Comparison of ENCODE assay signal across 13 mouse cellular contexts in genomic region chr4:118527335-118527681, GRCm38 (mm10). TPM values are rescaled to one million over a fixed set of nuclear protein-coding genes. Genes with fewer than 3 reads are reported as not detected.
DNase-seq lines count a peak whose midpoint lies in the region; ATAC-seq and TF ChIP-seq lines count a peak whose summit lies in the region.
"Had no signal": no experiment of that assay in that cellular context is flagged by ENCODE, and none has a peak within 500 bp of the region (broad histone marks: within the 10 kb centered on the region; RNA-seq: fewer than 3 reads in every experiment).

No protein-coding gene starts in this region.

- no peaks in the 10 kb centered on the region for H3K9me3 ChIP-seq in kidney, embryonic 16.5 days (ENCODE audit: low read length)
- H3K9me3 ChIP-seq in E14TG2a.4 (ENCODE audit: low read length) = no peaks in the 10 kb centered on the region
- H3K9me3 ChIP-seq in embryonic facial prominence, embryonic 12.5 days = no peaks in the 10 kb centered on the region
- H3K9me3 ChIP-seq in liver, embryonic 14.5 days (ENCODE audit: control insufficient read depth, low read length) = no peaks in the 10 kb centered on the region
- no peaks in the 10 kb centered on the region for H3K9me3 ChIP-seq in midbrain, embryonic 11.5 days (ENCODE audit: control insufficient read depth, low read length)
- H3K9me3 ChIP-seq: neural tube, embryonic 12.5 days had no signal

- WGBS in kidney, embryonic 16.5 days = 38% methylated on average over 5 of the region's 5 CpGs
- WGBS in embryonic facial prominence, embryonic 12.5 days = 41% methylated on average over 5 of the region's 5 CpGs
- WGBS in liver, embryonic 14.5 days (ENCODE audit: insufficient replicate concordance) = 61% methylated on average over 5 of the region's 5 CpGs
- 33% methylated on average over 5 of the region's 5 CpGs for WGBS in midbrain, embryonic 11.5 days

- H3K27ac ChIP-seq in kidney, embryonic 16.5 days (ENCODE audit: low read length) = peak overlapping the region; percentile 83
- no peak overlapping the region for H3K27ac ChIP-seq in embryonic facial prominence, embryonic 12.5 days
- no peak overlapping the region for H3K27ac ChIP-seq in liver, embryonic 14.5 days
- no peak overlapping the region for H3K27ac ChIP-seq in midbrain, embryonic 11.5 days (ENCODE audit: low read depth, low read length)
- H3K27ac ChIP-seq: neural tube, embryonic 12.5 days had no signal

- no peak for DNase-seq in kidney, adult 9 months
- DNase-seq in liver, embryonic 14.5 days (ENCODE audit: low read depth in 3 of 3, low spot score in 3 of 3) = no peak
- no peak for DNase-seq in adipocyte (ENCODE audit: low spot score)
- DNase-seq in midbrain, embryonic 11.5 days (ENCODE audit: low spot score, missing footprints) = no peak
- DNase-seq: cerebellum, adult 18-20 months; heart, postnatal 36 days; midbrain, embryonic 14.5 days had no signal

- no peak for TF ChIP-seq EP300 in liver, embryonic 14.5 days (IDR thresholded peaks at IDR 0.05; ENCODE audit: low read depth)

- peak overlapping the region; percentile 48 for H3K9ac ChIP-seq in kidney, embryonic 16.5 days (replicated peaks; ENCODE audit: low read length)
- H3K9ac ChIP-seq in embryonic facial prominence, embryonic 12.5 days = no peak overlapping the region
- no peak overlapping the region for H3K9ac ChIP-seq in liver, embryonic 14.5 days (replicated peaks)
- no peak overlapping the region for H3K9ac ChIP-seq in midbrain, embryonic 11.5 days (ENCODE audit: low read length)
- H3K9ac ChIP-seq: neural tube, embryonic 12.5 days had no signal

- TF ChIP-seq CTCF in E14TG2a.4 (conservative IDR thresholded peaks at IDR 0.05; ENCODE audit: low read length) = no peak
- TF ChIP-seq CTCF in liver, embryonic 14.5 days (IDR thresholded peaks at IDR 0.05; ENCODE audit: low read depth) = no peak

- H3K4me1 ChIP-seq in kidney, embryonic 16.5 days (ENCODE audit: insufficient read depth, low read length) = peaks cover 14% of the 10 kb centered on the region
- H3K4me1 ChIP-seq in E14TG2a.4 (replicated peaks; ENCODE audit: low read depth, low read length) = peaks cover 57% of the 10 kb centered on the region
- H3K4me1 ChIP-seq in embryonic facial prominence, embryonic 12.5 days = no peaks in the 10 kb centered on the region
- peaks cover 0 to 4% of the 10 kb centered on the region in 2 experiments; a peak in 2 of 4 replicates for H3K4me1 ChIP-seq in liver, embryonic 14.5 days (replicated peaks; ENCODE audit: control insufficient read depth in 2 of 2, insufficient read depth in 2 of 2, low read length in 1 of 2)
- peaks cover 5% of the 10 kb centered on the region; the same call in 1 of the 2 replicates for H3K4me1 ChIP-seq in midbrain, embryonic 11.5 days (ENCODE audit: control insufficient read depth, insufficient read depth, low read length)
- H3K4me1 ChIP-seq: neural tube, embryonic 12.5 days had no signal

- H3K4me3 ChIP-seq in kidney, embryonic 16.5 days (ENCODE audit: low read length) = peak overlapping the region; percentile 37
- peak overlapping the region; percentile 57 for H3K4me3 ChIP-seq in E14TG2a.4 (replicated peaks; ENCODE audit: low read length)
- H3K4me3 ChIP-seq in embryonic facial prominence, embryonic 12.5 days = no peak overlapping the region
- H3K4me3 ChIP-seq in liver, embryonic 14.5 days (ENCODE audit: insufficient read depth in 1 of 2, low read depth in 2 of 2, low read length in 2 of 2) = peak overlapping the region in 1 of 2 experiments; percentile 10; a peak in 1 of 4 replicates
- no peak overlapping the region for H3K4me3 ChIP-seq in midbrain, embryonic 11.5 days (ENCODE audit: low read depth, low read length)
- H3K4me3 ChIP-seq: neural tube, embryonic 12.5 days had no signal

- H3K27me3 ChIP-seq in kidney, embryonic 16.5 days (ENCODE audit: insufficient read depth, low read length) = no peaks in the 10 kb centered on the region
- peaks cover 6% of the 10 kb centered on the region; the same call in 1 of the 2 replicates for H3K27me3 ChIP-seq in E14TG2a.4 (ENCODE audit: insufficient read depth, low read length)
- H3K27me3 ChIP-seq in embryonic facial prominence, embryonic 12.5 days = no peaks in the 10 kb centered on the region
- H3K27me3 ChIP-seq in liver, embryonic 14.5 days (ENCODE audit: control insufficient read depth, insufficient read depth, low read length) = no peaks in the 10 kb centered on the region
- no peaks in the 10 kb centered on the region; the same call in 1 of the 2 replicates for H3K27me3 ChIP-seq in midbrain, embryonic 11.5 days (ENCODE audit: control insufficient read depth, insufficient read depth, low read length)
- H3K27me3 ChIP-seq: neural tube, embryonic 12.5 days had no signal

- 0 out of 2 replicates have a peak, but pooled peaks have one; percentile 8 for ATAC-seq in kidney, embryonic 16.5 days (ENCODE audit: low FRiP score, low TSS enrichment)
- ATAC-seq in embryonic facial prominence, embryonic 12.5 days (ENCODE audit: insufficient number of reproducible peaks, insufficient read depth, low FRiP score, low TSS enrichment) = no peak
- ATAC-seq in liver, embryonic 14.5 days (ENCODE audit: insufficient read depth) = no peak; the same call in 1 of the 2 replicates
- no peak for ATAC-seq in midbrain, embryonic 11.5 days (ENCODE audit: low FRiP score)
- ATAC-seq: CD4-positive, CD25-positive, alpha-beta regulatory T cell, adult 4 months had no signal

- H3K36me3 ChIP-seq in kidney, embryonic 16.5 days (ENCODE audit: insufficient read depth, low read length) = no peaks in the 10 kb centered on the region
- no peaks in the 10 kb centered on the region for H3K36me3 ChIP-seq in E14TG2a.4 (ENCODE audit: insufficient read depth, low read length)
- no peaks in the 10 kb centered on the region for H3K36me3 ChIP-seq in embryonic facial prominence, embryonic 12.5 days
- H3K36me3 ChIP-seq in liver, embryonic 14.5 days (replicated peaks; ENCODE audit: control insufficient read depth, insufficient read depth, low read depth) = no peaks in the 10 kb centered on the region
- H3K36me3 ChIP-seq in midbrain, embryonic 11.5 days (ENCODE audit: control insufficient read depth, insufficient read depth, low read length) = no peaks in the 10 kb centered on the region
- H3K36me3 ChIP-seq: neural tube, embryonic 12.5 days had no signal

- peak overlapping the region; percentile 45 for H3K4me2 ChIP-seq in kidney, embryonic 16.5 days (replicated peaks; ENCODE audit: low read depth, low read length)
- 0 out of 2 replicates have a peak overlapping the region, but pooled peaks have one; percentile 6 for H3K4me2 ChIP-seq in embryonic facial prominence, embryonic 12.5 days (replicated peaks)
- peak overlapping the region; percentile 31 for H3K4me2 ChIP-seq in liver, embryonic 14.5 days (ENCODE audit: low read depth)
- no peak overlapping the region for H3K4me2 ChIP-seq in midbrain, embryonic 11.5 days
- H3K4me2 ChIP-seq: neural tube, embryonic 12.5 days had no signal

RNA-seq across cellular contexts. Expression of gene 2610528J11Rik, which starts 0.5 kb away (rescaled TPM):
- 30.1 and 33.1 TPM in 2 replicates for polyA plus RNA-seq in kidney, embryonic 16.5 days (2015; fragmentation: Nextera tagmentation; extraction: Ambion mirVana)
- 1.8 TPM in 2 replicates for polyA plus RNA-seq in embryonic facial prominence, embryonic 12.5 days (2016; fragmentation: Nextera tagmentation; extraction: Ambion mirVana)
- polyA plus RNA-seq in liver, embryonic 14.5 days (2012; rRNA removed) = 4.8 and 6.3 TPM in 2 replicates
- polyA plus RNA-seq in liver, embryonic 14.5 days (2014; fragmentation: Nextera tagmentation; extraction: Ambion mirVana) = 6.4 and 6.9 TPM in 2 replicates
- 0.42 and 0.46 TPM in 2 replicates for polyA plus RNA-seq in midbrain, embryonic 11.5 days (2014; fragmentation: Nextera tagmentation; extraction: Ambion mirVana)
- polyA plus RNA-seq: CD4-positive, CD25-positive, alpha-beta regulatory T cell, adult 4 months; midbrain, embryonic 14.5 days; neural tube, embryonic 12.5 days had no signal

RNA-seq across cellular contexts. Expression of gene Tmem125, which starts 16.5 kb away (rescaled TPM):
- 8.0 and 8.9 TPM in 2 replicates for polyA plus RNA-seq in kidney, embryonic 16.5 days (2015; fragmentation: Nextera tagmentation; extraction: Ambion mirVana)
- polyA plus RNA-seq in embryonic facial prominence, embryonic 12.5 days (2016; fragmentation: Nextera tagmentation; extraction: Ambion mirVana) = 0.80 and 0.87 TPM in 2 replicates
- polyA plus RNA-seq in liver, embryonic 14.5 days (2012; rRNA removed) = 1.2 and 1.3 TPM in 2 replicates
- polyA plus RNA-seq in liver, embryonic 14.5 days (2014; fragmentation: Nextera tagmentation; extraction: Ambion mirVana) = 1.0 and 1.5 TPM in 2 replicates
- 0.11 and 0.22 TPM in 2 replicates for polyA plus RNA-seq in midbrain, embryonic 11.5 days (2014; fragmentation: Nextera tagmentation; extraction: Ambion mirVana)
- polyA plus RNA-seq: CD4-positive, CD25-positive, alpha-beta regulatory T cell, adult 4 months; midbrain, embryonic 14.5 days; testis, adult 2 months had no signal

RNA-seq across cellular contexts. Expression of gene Tie1, which starts 37.4 kb away (rescaled TPM):
- polyA plus RNA-seq in kidney, embryonic 16.5 days (2015; fragmentation: Nextera tagmentation; extraction: Ambion mirVana) = 65.3 and 66.4 TPM in 2 replicates
- 23.3 and 25.5 TPM in 2 replicates for polyA plus RNA-seq in embryonic facial prominence, embryonic 12.5 days (2016; fragmentation: Nextera tagmentation; extraction: Ambion mirVana)
- 5.0 and 5.3 TPM in 2 replicates for polyA plus RNA-seq in liver, embryonic 14.5 days (2012; rRNA removed)
- polyA plus RNA-seq in liver, embryonic 14.5 days (2014; fragmentation: Nextera tagmentation; extraction: Ambion mirVana) = 3.5 and 3.9 TPM in 2 replicates
- polyA plus RNA-seq in midbrain, embryonic 11.5 days (2014; fragmentation: Nextera tagmentation; extraction: Ambion mirVana) = 9.1 and 9.5 TPM in 2 replicates

Comparison
In these comparisons a context has a peak if more than half of its experiments do, and no peak if none do; other contexts are left out.
1. H3K4me3 ChIP-seq: peak in kidney, embryonic 16.5 days (single experiment) and E14TG2a.4 (single experiment); none in embryonic facial prominence, embryonic 12.5 days (single experiment) and midbrain, embryonic 11.5 days (single experiment).